Comparison of ENCODE assay signal across 10 mouse cellular contexts in genomic region chr4:41715596-41715995, GRCm38 (mm10). TPM values are rescaled to one million over a fixed set of nuclear protein-coding genes. Genes with fewer than 3 reads are reported as not detected.
DNase-seq lines count a peak whose midpoint lies in the region; ATAC-seq and TF ChIP-seq lines count a peak whose summit lies in the region.
"Had no signal": no experiment of that assay in that cellular context is flagged by ENCODE, and none has a peak within 500 bp of the region (broad histone marks: within the 10 kb centered on the region; RNA-seq: fewer than 3 reads in every experiment).

No protein-coding gene starts in this region.

- H3K27ac ChIP-seq in hindbrain, embryonic 11.5 days (ENCODE audit: low read depth, low read length): no peak overlapping the region
- H3K27ac ChIP-seq in hindbrain, embryonic 12.5 days: no peak overlapping the region
- no peak overlapping the region for H3K27ac ChIP-seq in thymus, adult 2 months (ENCODE audit: control insufficient read depth, insufficient read depth, low read length)
- no peak overlapping the region for H3K27ac ChIP-seq in cortical plate, adult 2 months (ENCODE audit: insufficient read depth, low read length)

- no peak overlapping the region for H3K9ac ChIP-seq in hindbrain, embryonic 11.5 days (ENCODE audit: low read depth, low read length)
- no peak overlapping the region for H3K9ac ChIP-seq in hindbrain, embryonic 12.5 days

- no peak for TF ChIP-seq CTCF in thymus, adult 2 months (IDR thresholded peaks at IDR 0.05; ENCODE audit: borderline replicate concordance, control insufficient read depth, extremely low read depth, insufficient read depth, low read length, poor library complexity)
- TF ChIP-seq CTCF in cortical plate, adult 2 months (IDR thresholded peaks at IDR 0.05; ENCODE audit: extremely low read depth, insufficient read depth, low read length): peak; percentile 51

- no peaks in the 10 kb centered on the region for H3K27me3 ChIP-seq in hindbrain, embryonic 11.5 days (ENCODE audit: control insufficient read depth, insufficient read depth, low read length)
- no peaks in the 10 kb centered on the region for H3K27me3 ChIP-seq in hindbrain, embryonic 12.5 days
- H3K27me3 ChIP-seq in thymus, adult 2 months (ENCODE audit: control insufficient read depth, insufficient read depth, low read length): no peaks in the 10 kb centered on the region
- H3K27me3 ChIP-seq: megakaryocyte, embryonic 14.5 days had no signal

- H3K9me3 ChIP-seq in hindbrain, embryonic 11.5 days (ENCODE audit: control insufficient read depth, low read length): no peaks in the 10 kb centered on the region
- no peaks in the 10 kb centered on the region for H3K9me3 ChIP-seq in hindbrain, embryonic 12.5 days (replicated peaks)
- H3K9me3 ChIP-seq: megakaryocyte, embryonic 14.5 days had no signal

- no peak for ATAC-seq in hindbrain, embryonic 11.5 days (ENCODE audit: low FRiP score)
- no peak for ATAC-seq in hindbrain, embryonic 12.5 days (ENCODE audit: low FRiP score)

- peak; percentile 56 for DNase-seq in hindbrain, embryonic 11.5 days (ENCODE audit: low spot score)
- DNase-seq in thymus, adult 2 months: peak; percentile 54
- no peak for DNase-seq in thymus, adult 18-20 months
- DNase-seq in gastrocnemius, postnatal 25 days: no peak
- no peak for DNase-seq in urinary bladder, adult 2 months (ENCODE audit: low spot score)
- no peak for DNase-seq in adrenal gland, adult 2 months

- H3K4me2 ChIP-seq in hindbrain, embryonic 11.5 days (replicated peaks; ENCODE audit: low read depth, low read length): no peak overlapping the region
- no peak overlapping the region for H3K4me2 ChIP-seq in hindbrain, embryonic 12.5 days (replicated peaks)

- peaks cover 9% of the 10 kb centered on the region for H3K4me1 ChIP-seq in hindbrain, embryonic 11.5 days (replicated peaks; ENCODE audit: control insufficient read depth, insufficient read depth, low read length)
- H3K4me1 ChIP-seq in hindbrain, embryonic 12.5 days: peaks cover 28% of the 10 kb centered on the region
- H3K4me1 ChIP-seq in thymus, adult 2 months (replicated peaks; ENCODE audit: control insufficient read depth, insufficient read depth, low read length): peaks cover 21% of the 10 kb centered on the region
- H3K4me1 ChIP-seq in cortical plate, adult 2 months (ENCODE audit: control insufficient read depth, insufficient read depth, low read length): peaks cover 4% of the 10 kb centered on the region; the same call in 1 of the 2 replicates

- H3K4me3 ChIP-seq in hindbrain, embryonic 11.5 days (ENCODE audit: low read depth, low read length): no peak overlapping the region
- H3K4me3 ChIP-seq in hindbrain, embryonic 12.5 days: no peak overlapping the region
- H3K4me3 ChIP-seq in thymus, adult 2 months (ENCODE audit: control insufficient read depth, insufficient read depth, low read length): no peak overlapping the region
- H3K4me3 ChIP-seq in cortical plate, adult 2 months (ENCODE audit: insufficient read depth, low read length): no peak overlapping the region
- H3K4me3 ChIP-seq: megakaryocyte, embryonic 14.5 days had no signal

- peaks cover 3% of the 10 kb centered on the region; the same call in 1 of the 2 replicates for H3K36me3 ChIP-seq in hindbrain, embryonic 11.5 days (ENCODE audit: control insufficient read depth, insufficient read depth, low read length)
- peaks cover 36% of the 10 kb centered on the region for H3K36me3 ChIP-seq in hindbrain, embryonic 12.5 days
- peaks cover 15% of the 10 kb centered on the region for H3K36me3 ChIP-seq in thymus, adult 2 months (ENCODE audit: control insufficient read depth, insufficient read depth, low read length)

- WGBS in hindbrain, embryonic 11.5 days: 88% methylated on average over 5 of the region's 5 CpGs
- 87% methylated on average over 5 of the region's 5 CpGs for WGBS in hindbrain, embryonic 12.5 days
- 89% methylated on average over 5 of the region's 5 CpGs for WGBS in thymus, adult 2 months

- TF ChIP-seq POLR2A in thymus, adult 2 months (IDR thresholded peaks at IDR 0.05; ENCODE audit: control insufficient read depth, extremely low read depth, insufficient read depth, low read length, poor library complexity): no peak
- no peak for TF ChIP-seq POLR2A in cortical plate, adult 2 months (IDR thresholded peaks at IDR 0.05; ENCODE audit: extremely low read depth, insufficient read depth, low read length)

RNA-seq across cellular contexts. Expression of gene Rpp25l, which starts 2.3 kb away (rescaled TPM):
- polyA plus RNA-seq in hindbrain, embryonic 11.5 days (2014; fragmentation: Nextera tagmentation; extraction: Ambion mirVana): 80.0 and 84.1 TPM in 2 replicates
- polyA plus RNA-seq in hindbrain, embryonic 12.5 days (2016; fragmentation: Nextera tagmentation; extraction: Ambion mirVana): 55.6 and 66.5 TPM in 2 replicates
- 82.8 and 94.9 TPM in 2 replicates for polyA plus RNA-seq in thymus, adult 2 months (2012; rRNA removed)
- 31.6 and 37.4 TPM in 2 replicates for polyA plus RNA-seq in cortical plate, adult 2 months (2012; rRNA removed)
- 10 to 100 TPM; 43.2 to 46.9 TPM for total RNA-seq in gastrocnemius, postnatal 25 days (2021)
- polyA plus RNA-seq in urinary bladder, adult 2 months (2012; rRNA removed): 32.6 and 40.5 TPM in 2 replicates
- total RNA-seq in adrenal gland, adult 2 months (2021): 10 to 100 TPM; 31.0 to 38.6 TPM
- 61.9 and 70.1 TPM in 2 replicates for polyA plus RNA-seq in adrenal gland, adult 2 months (2012; rRNA removed)

RNA-seq across cellular contexts. Expression of gene Dctn3, which starts 7.4 kb away (rescaled TPM):
- polyA plus RNA-seq in hindbrain, embryonic 11.5 days (2014; fragmentation: Nextera tagmentation; extraction: Ambion mirVana): 187 and 192 TPM in 2 replicates
- polyA plus RNA-seq in hindbrain, embryonic 12.5 days (2016; fragmentation: Nextera tagmentation; extraction: Ambion mirVana): 191 and 199 TPM in 2 replicates
- 60.5 and 72.8 TPM in 2 replicates for polyA plus RNA-seq in thymus, adult 2 months (2012; rRNA removed)
- 205 TPM in 2 replicates for polyA plus RNA-seq in cortical plate, adult 2 months (2012; rRNA removed)
- 10 to 100 TPM; 38.5 to 40.6 TPM for total RNA-seq in gastrocnemius, postnatal 25 days (2021)
- polyA plus RNA-seq in urinary bladder, adult 2 months (2012; rRNA removed): 68.8 and 98.7 TPM in 2 replicates
- total RNA-seq in adrenal gland, adult 2 months (2021): 100 to 1,000 TPM; 105 to 128 TPM
- polyA plus RNA-seq in adrenal gland, adult 2 months (2012; rRNA removed): 51.7 and 60.7 TPM in 2 replicates

RNA-seq across cellular contexts. Expression of gene Arid3c, which starts 15.3 kb away (rescaled TPM):
- polyA plus RNA-seq in hindbrain, embryonic 11.5 days (2014; fragmentation: Nextera tagmentation; extraction: Ambion mirVana): 0.68 and 0.93 TPM in 2 replicates
- polyA plus RNA-seq in hindbrain, embryonic 12.5 days (2016; fragmentation: Nextera tagmentation; extraction: Ambion mirVana): 1.1 TPM in 2 replicates
- polyA plus RNA-seq in thymus, adult 2 months (2012; rRNA removed): 0.06 and 0.15 TPM in 2 replicates
- 0.34 and 0.46 TPM in 2 replicates for polyA plus RNA-seq in cortical plate, adult 2 months (2012; rRNA removed)
- total RNA-seq in gastrocnemius, postnatal 25 days (2021): not detected
- 1.3 and 1.9 TPM in 2 replicates for polyA plus RNA-seq in urinary bladder, adult 2 months (2012; rRNA removed)
- not detected for total RNA-seq in adrenal gland, adult 2 months (2021)
- not detected in 2 replicates for polyA plus RNA-seq in adrenal gland, adult 2 months (2012; rRNA removed)
- polyA plus RNA-seq: stomach, embryonic 16.5 days had no signal

RNA-seq across cellular contexts. Expression of gene Il11ra1, which starts 15.8 kb away (rescaled TPM):
- polyA plus RNA-seq in hindbrain, embryonic 11.5 days (2014; fragmentation: Nextera tagmentation; extraction: Ambion mirVana): 83.7 TPM in 2 replicates
- polyA plus RNA-seq in hindbrain, embryonic 12.5 days (2016; fragmentation: Nextera tagmentation; extraction: Ambion mirVana): 125 and 141 TPM in 2 replicates
- 47.4 and 73.2 TPM in 2 replicates for polyA plus RNA-seq in thymus, adult 2 months (2012; rRNA removed)
- polyA plus RNA-seq in cortical plate, adult 2 months (2012; rRNA removed): 50.6 and 51.6 TPM in 2 replicates
- total RNA-seq in gastrocnemius, postnatal 25 days (2021): 10 to 100 TPM; 37.2 to 42.1 TPM
- 77.4 and 78.3 TPM in 2 replicates for polyA plus RNA-seq in urinary bladder, adult 2 months (2012; rRNA removed)
- 10 to 100 TPM; 53.0 to 90.8 TPM for total RNA-seq in adrenal gland, adult 2 months (2021)
- polyA plus RNA-seq in adrenal gland, adult 2 months (2012; rRNA removed): 198 and 290 TPM in 2 replicates

RNA-seq across cellular contexts. Expression of gene Cntfr, which starts 18.7 kb away (rescaled TPM):
- 27.8 and 29.5 TPM in 2 replicates for polyA plus RNA-seq in hindbrain, embryonic 11.5 days (2014; fragmentation: Nextera tagmentation; extraction: Ambion mirVana)
- polyA plus RNA-seq in hindbrain, embryonic 12.5 days (2016; fragmentation: Nextera tagmentation; extraction: Ambion mirVana): 28.8 and 35.9 TPM in 2 replicates
- polyA plus RNA-seq in thymus, adult 2 months (2012; rRNA removed): 2.3 and 3.0 TPM in 2 replicates
- polyA plus RNA-seq in cortical plate, adult 2 months (2012; rRNA removed): 59.8 and 67.8 TPM in 2 replicates
- total RNA-seq in gastrocnemius, postnatal 25 days (2021): 10 to 100 TPM; 33.5 to 34.7 TPM
- polyA plus RNA-seq in urinary bladder, adult 2 months (2012; rRNA removed): 28.6 and 49.0 TPM in 2 replicates
- 10 to 100 TPM; 37.6 to 62.3 TPM for total RNA-seq in adrenal gland, adult 2 months (2021)
- 70.6 and 72.3 TPM in 2 replicates for polyA plus RNA-seq in adrenal gland, adult 2 months (2012; rRNA removed)

Comparison
In these comparisons a context has a peak if more than half of its experiments do, and no peak if none do; other contexts are left out.
1. DNase-seq: peak in hindbrain, embryonic 11.5 days (single experiment) and thymus, adult 2 months (single experiment); none in thymus, adult 18-20 months (0 of 2), gastrocnemius, postnatal 25 days (single experiment), urinary bladder, adult 2 months (single experiment) and adrenal gland, adult 2 months (single experiment).